Mouse (Mus musculus) stomach, embryonic 16.5 days (tissue): ENCODE measurements at regions not wholly inside any gene's neighbourhood (a gene's known extent, or its start where the extent isn't known, plus 50 kb on each side); places are given as distances from the start of the nearest gene placed in this dataset.
A peak's percentile ranks its signal among the peaks of the same experiment; 100 is the strongest.

Experiments
- ATAC-seq: fragments of 200-750 bp; cut with Nextera tagmentation; 2 replicates; pipeline ENCODE4 v1.8.0; 2017; ENCODE audit warnings: moderate number of reproducible peaks, moderate TSS enrichment; ENCODE audit not compliant: insufficient read depth, low FRiP score
- H3K27ac ChIP-seq: fragments of 300-500 bp; sonication (generic); 2 replicates; pipeline ENCODE4 v1.5.1; 2014; ENCODE audit warnings: low read length
- H3K27me3 ChIP-seq: fragments of 300-500 bp; sonication (generic); 2 replicates; pipeline ENCODE4 v1.6.1; 2014; ENCODE audit warnings: low read length, control low read depth, mixed read lengths; ENCODE audit not compliant: control insufficient read depth, insufficient read depth
- H3K36me3 ChIP-seq: fragments of 300-500 bp; sonication (generic); 2 replicates; pipeline ENCODE4 v1.6.1; 2014; ENCODE audit warnings: low read length; ENCODE audit not compliant: control insufficient read depth, insufficient read depth
- H3K4me1 ChIP-seq: fragments of 300-500 bp; sonication (generic); 2 replicates; pipeline ENCODE4 v1.6.1; 2014; ENCODE audit warnings: low read length, control low read depth, mixed read lengths; ENCODE audit not compliant: control insufficient read depth, insufficient read depth
- H3K4me2 ChIP-seq: fragments of 300-500 bp; sonication (generic); 2 replicates; pipeline ENCODE4 v1.6.1; 2014; ENCODE audit warnings: low read depth, low read length, mixed read lengths
- H3K4me3 ChIP-seq: fragments of 300-500 bp; sonication (generic); replicated peaks from 2 replicates; pipeline ENCODE4 v1.5.1; 2014; ENCODE audit warnings: mild to moderate bottlenecking, low read length
- H3K9ac ChIP-seq: fragments of 300-500 bp; sonication (generic); 2 replicates; pipeline ENCODE4 v1.6.1; 2014; ENCODE audit warnings: low read length
- H3K9me3 ChIP-seq: fragments of 300-500 bp; sonication (generic); replicated peaks from 2 replicates; pipeline ENCODE4 v1.6.1; 2016; ENCODE audit warnings: low read length, control low read depth; ENCODE audit not compliant: control insufficient read depth
- WGBS: fragments of 180-500 bp; shearing (Covaris S2); extraction: QIAGEN DNeasy Blood & Tissue Kit; methylation state at CpG from one replicate; pipeline ENCODE4 v1.1.7; 2014; 5-methylcytosine and 5-hydroxymethylcytosine counted together

- no peak overlapping the region for H3K9ac ChIP-seq
- no peak overlapping the region for H3K27ac ChIP-seq
- H3K9me3 ChIP-seq, result no peaks in the 10 kb centered on the region
- no peaks in the 10 kb centered on the region for H3K36me3 ChIP-seq
- no peaks in the 10 kb centered on the region for H3K27me3 ChIP-seq
- no peak overlapping the region for H3K4me2 ChIP-seq
- H3K4me1 ChIP-seq, result no peaks in the 10 kb centered on the region
- H3K4me3 ChIP-seq, result no peak overlapping the region
- WGBS, result 93% methylated on average over 3 of the region's 3 CpGs
- no peak for ATAC-seq
Observed at GRCm38 (mm10) chr3:134578759-134579158, 250.0 kb upstream of the Tacr3 start.

- Histone ChIP-seq H3K27ac (no peak overlapping the region), H3K4me3 (no peak overlapping the region), H3K9ac (no peak overlapping the region), H3K36me3 (no peaks in the 10 kb centered on the region), H3K27me3 (no peaks in the 10 kb centered on the region), H3K4me1 (no peaks in the 10 kb centered on the region), H3K4me2 (no peak overlapping the region), H3K9me3 (no peaks in the 10 kb centered on the region)
- ATAC-seq, result no peak
- WGBS, result 55% methylated on average over 2 of the region's 2 CpGs
Observed at GRCm38 (mm10) chr3:134588630-134589029, 240.2 kb upstream of the Tacr3 start.

- no peaks in the 10 kb centered on the region for H3K36me3 ChIP-seq
- 55% methylated on average over 4 of the region's 4 CpGs for WGBS
- H3K4me1 ChIP-seq, result no peaks in the 10 kb centered on the region
- no peak overlapping the region for H3K4me2 ChIP-seq
- no peak overlapping the region for H3K4me3 ChIP-seq
- H3K9ac ChIP-seq, result no peak overlapping the region
- ATAC-seq, result no peak
- H3K9me3 ChIP-seq, result no peaks in the 10 kb centered on the region
- no peaks in the 10 kb centered on the region for H3K27me3 ChIP-seq
- no peak overlapping the region for H3K27ac ChIP-seq
Observed at GRCm38 (mm10) chr3:134602919-134603318, 225.9 kb upstream of the Tacr3 start.

- ATAC-seq, result peak; percentile 33; the same call in 1 of the 2 replicates
Observed at GRCm38 (mm10) chr3:134605356-134605771, 223.4 kb upstream of the Tacr3 start.

GRCm38 (mm10) chr3:134610244-134610643 lies 218.6 kb upstream of the Tacr3 start:
- H3K27me3 ChIP-seq, result no peaks in the 10 kb centered on the region
- no peak overlapping the region for H3K27ac ChIP-seq
- H3K4me3 ChIP-seq, result no peak overlapping the region
- H3K4me1 ChIP-seq, result no peaks in the 10 kb centered on the region
- ATAC-seq, result no peak
- no peak overlapping the region for H3K9ac ChIP-seq
- 65% methylated on average over 4 of the region's 4 CpGs for WGBS
- H3K9me3 ChIP-seq, result no peaks in the 10 kb centered on the region
- no peaks in the 10 kb centered on the region for H3K36me3 ChIP-seq
- no peak overlapping the region for H3K4me2 ChIP-seq

More at GRCm38 (mm10) chr3:134605356-134605771, 223.4 kb upstream of the Tacr3 start:
- Histone ChIP-seq H3K9me3 (no peaks in the 10 kb centered on the region), H3K36me3 (no peaks in the 10 kb centered on the region), H3K9ac (no peak overlapping the region), H3K27me3 (no peaks in the 10 kb centered on the region), H3K4me2 (no peak overlapping the region), H3K27ac (no peak overlapping the region), H3K4me1 (no peaks in the 10 kb centered on the region), H3K4me3 (no peak overlapping the region)
- WGBS, result 21% methylated on average over 6 of the region's 6 CpGs

GRCm38 (mm10) chr3:134611516-134612297 lies 217.1 kb upstream of the Tacr3 start:
- Histone ChIP-seq H3K27me3 (no peaks in the 10 kb centered on the region), H3K4me3 (no peak overlapping the region), H3K4me1 (no peaks in the 10 kb centered on the region), H3K9ac (no peak overlapping the region), H3K27ac (no peak overlapping the region), H3K36me3 (no peaks in the 10 kb centered on the region), H3K9me3 (no peaks in the 10 kb centered on the region), H3K4me2 (no peak overlapping the region)
- 78% methylated on average over 5 of the region's 5 CpGs for WGBS
- ATAC-seq, result no peak

- H3K4me1 ChIP-seq, result no peaks in the 10 kb centered on the region
- no peaks in the 10 kb centered on the region for H3K27me3 ChIP-seq
- H3K9ac ChIP-seq, result no peak overlapping the region
- H3K4me2 ChIP-seq, result no peak overlapping the region
- H3K9me3 ChIP-seq, result no peaks in the 10 kb centered on the region
- no peak overlapping the region for H3K4me3 ChIP-seq
- WGBS, result 84% methylated on average over 3 of the region's 3 CpGs
- no peaks in the 10 kb centered on the region for H3K36me3 ChIP-seq
- H3K27ac ChIP-seq, result no peak overlapping the region
- ATAC-seq, result no peak
Observed at GRCm38 (mm10) chr3:134612298-134612616, 216.6 kb upstream of the Tacr3 start.

GRCm38 (mm10) chr3:134629166-134630134 lies 199.4 kb upstream of the Tacr3 start:
- ATAC-seq, result peak; percentile 44; the same call in 1 of the 2 replicates
- peak overlapping the region; percentile 59 for H3K4me2 ChIP-seq
- H3K36me3 ChIP-seq, result no peaks in the 10 kb centered on the region
- WGBS, result 16% methylated on average over 16 of the region's 16 CpGs
- H3K9ac ChIP-seq, result no peak overlapping the region
- no peaks in the 10 kb centered on the region for H3K27me3 ChIP-seq
- peaks cover 4% of the 10 kb centered on the region; the same call in 1 of the 2 replicates for H3K4me1 ChIP-seq
- H3K9me3 ChIP-seq, result no peaks in the 10 kb centered on the region
- no peak overlapping the region for H3K27ac ChIP-seq
- peak overlapping the region; percentile 31 for H3K4me3 ChIP-seq

- Histone ChIP-seq H3K27me3 (no peaks in the 10 kb centered on the region), H3K9me3 (no peaks in the 10 kb centered on the region), H3K36me3 (no peaks in the 10 kb centered on the region), H3K4me3 (peak overlapping the region; percentile 31), H3K9ac (peak overlapping the region; percentile 43), H3K4me2 (peak overlapping the region; percentile 59), H3K27ac (no peak overlapping the region), H3K4me1 (peaks cover 4% of the 10 kb centered on the region; the same call in 1 of the 2 replicates)
- ATAC-seq, result no peak
- WGBS, result 33% methylated on average over 9 of the region's 9 CpGs
Observed at GRCm38 (mm10) chr3:134630135-134630516, 198.7 kb upstream of the Tacr3 start.
